Mouse (Mus musculus) CD4-positive, CD25-positive, alpha-beta regulatory T cell (primary cell): ENCODE results near the gene Cd276. TPM values are rescaled to one million over a fixed set of nuclear protein-coding genes. Genes with fewer than 3 reads are reported as not detected.

Experiments used
- polyA plus RNA-seq: library from polyadenylated mRNA; unstranded; fragments of 100-300 nt; shearing (Covaris generic); gene quantifications from one replicate; pipeline ENCODE4 v1.2.1, GENCODE M21; 2017

Gene Cd276
- not detected for polyA plus RNA-seq

DNA sequence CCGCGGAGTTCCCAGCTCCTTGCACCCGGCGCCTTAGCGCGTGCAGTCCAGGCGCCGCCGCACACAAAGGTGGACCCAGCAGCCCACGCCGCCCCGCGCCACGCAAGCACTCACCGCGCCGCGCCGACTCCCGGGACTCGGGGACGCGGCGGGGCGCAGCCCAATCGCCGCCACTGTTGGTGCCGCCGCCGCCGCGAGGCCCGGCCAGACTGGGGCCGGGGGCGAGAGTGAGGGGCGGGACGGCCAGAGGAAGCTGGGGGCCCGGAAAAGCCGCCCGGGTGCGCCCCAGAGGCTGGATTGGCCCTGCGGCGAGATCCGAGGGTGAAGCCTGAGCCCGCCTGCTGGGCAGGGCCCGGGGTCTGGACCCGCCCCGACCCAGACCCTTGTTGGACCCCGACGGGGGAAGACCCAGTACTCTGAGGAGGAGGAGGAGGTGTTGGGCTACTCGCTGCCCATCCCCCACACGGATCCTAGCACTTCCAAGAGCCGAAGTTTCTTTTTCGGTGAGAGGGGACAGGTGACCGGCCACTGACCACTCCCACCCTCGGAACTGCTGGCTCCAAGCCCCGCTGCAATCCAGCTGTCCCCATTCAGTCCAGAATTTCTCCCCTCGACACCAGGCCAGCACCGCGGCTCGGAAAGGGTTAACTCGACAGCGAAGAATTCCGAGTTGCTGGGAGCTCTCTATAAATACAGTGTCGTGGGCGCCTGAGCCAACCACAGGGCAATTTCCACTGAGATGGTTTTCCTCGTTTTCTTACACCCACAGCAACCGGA lies at the start of gene Cd276:
Cd276 (minus strand) TSS at position 530 of the 777 bp plus-strand sequence.

DNA sequence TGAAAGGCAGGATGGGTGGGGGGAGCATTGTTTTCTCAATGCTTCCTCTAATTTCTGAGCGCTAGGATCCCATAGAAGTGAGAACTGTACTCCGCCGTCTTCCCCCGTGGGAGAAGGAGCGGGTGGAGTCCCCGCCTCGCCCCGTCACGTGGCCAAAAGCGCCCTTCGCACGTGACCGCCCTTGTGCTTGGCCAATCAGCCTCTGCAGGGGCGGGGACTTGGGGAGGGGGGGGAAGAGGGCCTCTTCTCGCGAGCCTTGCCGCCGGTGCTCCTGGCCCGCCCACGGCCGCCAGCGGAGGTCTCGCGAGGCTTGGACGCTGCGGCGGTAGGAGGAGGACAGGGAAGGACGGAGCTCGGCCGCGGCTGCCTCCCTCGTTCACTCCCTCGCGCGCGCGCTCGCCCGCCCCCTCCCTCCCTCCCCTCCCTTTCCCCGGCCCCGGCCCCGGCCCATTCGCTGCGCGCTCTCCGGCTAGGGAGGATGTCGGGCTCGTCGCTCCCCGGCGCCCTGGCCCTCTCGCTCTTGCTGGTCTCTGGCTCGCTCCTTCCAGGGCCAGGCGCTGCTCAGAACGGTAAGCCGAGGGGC lies 26.8 kb upstream of the Cd276 start, which contains the start of gene Nptn:
Nptn (plus strand) TSS at position 283 of the 583 bp plus-strand sequence.

DNA sequence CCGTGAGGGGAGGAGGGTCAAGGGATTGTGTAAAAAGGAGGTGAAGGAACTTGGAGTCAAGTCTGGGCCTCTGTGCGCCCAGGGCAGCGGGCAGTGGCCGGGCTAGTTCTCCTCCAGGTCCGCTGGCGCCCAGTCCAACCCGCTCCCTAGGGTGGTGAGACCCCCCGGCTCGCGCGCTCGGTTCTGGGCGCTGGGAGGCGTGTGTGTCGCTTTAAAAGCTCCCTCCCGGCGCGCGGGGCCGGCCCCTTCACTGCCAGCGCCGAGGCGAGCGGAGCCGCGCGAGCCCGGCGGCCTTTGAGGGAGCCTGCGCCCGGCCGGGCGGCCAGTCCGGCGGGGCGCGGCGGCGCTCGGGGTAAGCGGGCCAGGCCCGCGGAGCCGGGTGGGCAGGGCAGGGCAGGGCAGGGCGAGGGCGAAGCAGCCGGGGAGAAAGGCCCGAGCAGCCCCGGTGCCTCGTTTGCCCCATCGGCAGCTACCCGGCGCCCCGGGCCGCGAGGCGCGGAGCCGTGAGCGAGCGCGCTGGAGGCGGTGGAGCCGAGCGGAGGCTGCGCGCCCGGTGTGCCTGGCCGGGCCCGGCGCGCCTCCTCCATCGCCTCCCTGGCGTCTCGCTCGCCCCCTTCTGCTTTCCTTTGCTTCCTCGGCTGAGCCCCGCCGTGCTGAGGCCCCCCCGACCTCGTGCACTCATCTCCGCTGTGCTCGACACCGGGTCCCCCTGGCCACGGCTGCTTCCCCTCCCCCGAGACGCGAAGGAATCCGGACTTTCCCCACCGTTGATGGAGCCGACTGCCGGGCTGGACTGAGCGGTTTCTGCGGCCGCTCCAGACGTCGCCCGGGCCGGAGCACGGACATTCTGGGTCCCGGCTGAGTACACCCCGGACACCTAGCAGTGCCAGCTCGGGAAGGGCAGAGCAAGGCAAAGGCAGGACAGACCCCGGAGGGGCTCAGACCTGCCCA lies 67.1 kb downstream of the Cd276 start, which contains the start of gene Insyn1:
Insyn1 (plus strand) TSS at position 753 of the 951 bp plus-strand sequence.

Other genes with a start within 250 kb of the Cd276 start
- not detected for gene Loxl1, start 242.3 kb downstream of the Cd276 start, polyA plus RNA-seq
- not detected for gene Tbc1d21, start 185.0 kb downstream of the Cd276 start, polyA plus RNA-seq
- gene Insyn1, start 66.8 kb downstream of the Cd276 start, polyA plus RNA-seq = not detected
- 63.3 TPM for gene Nptn, start 26.8 kb upstream of the Cd276 start, polyA plus RNA-seq
- 0.42 TPM for gene Rec114, start 188.5 kb upstream of the Cd276 start, polyA plus RNA-seq